Mouse (Mus musculus) heart, postnatal 0 days (tissue): ENCODE data around the gene Phb2. TPM values are rescaled to one million over a fixed set of nuclear protein-coding genes. Genes with fewer than 3 reads are reported as not detected.

Experiments
- ATAC-seq: fragments of 200-750 bp; cut with Nextera tagmentation; 2 replicates; pipeline ENCODE4 v1.8.0; 2017; ENCODE audit warnings: low read depth, moderate number of reproducible peaks, moderate library complexity; ENCODE audit not compliant: insufficient read depth
- DNase-seq: peaks from one replicate; pipeline ENCODE4 v3.0.0-alpha.2; 2016; ENCODE audit warnings: low spot score
- H3K27ac ChIP-seq: fragments of 300-500 bp; sonication (generic); 2 replicates; pipeline ENCODE4 v1.5.1; 2014; ENCODE audit warnings: low read depth, mild to moderate bottlenecking
- H3K27me3 ChIP-seq: fragments of 300-500 bp; sonication (generic); 2 replicates; pipeline ENCODE4 v1.6.1; 2014; ENCODE audit warnings: low read length, mixed read lengths; ENCODE audit not compliant: control insufficient read depth, insufficient read depth
- H3K36me3 ChIP-seq: fragments of 300-500 bp; sonication (generic); replicated peaks from 2 replicates; pipeline ENCODE4 v1.6.1; 2014; ENCODE audit warnings: low read length, mixed read lengths; ENCODE audit not compliant: control insufficient read depth, insufficient read depth
- H3K4me1 ChIP-seq: fragments of 300-500 bp; sonication (generic); 2 replicates; pipeline ENCODE4 v1.6.1; 2014; ENCODE audit warnings: antibody characterized with exemption; ENCODE audit not compliant: control insufficient read depth, insufficient read depth
- H3K4me2 ChIP-seq: fragments of 300-500 bp; sonication (generic); 2 replicates; pipeline ENCODE4 v1.6.1; 2014; ENCODE audit warnings: low read depth, mild to moderate bottlenecking, low read length, moderate library complexity
- H3K4me3 ChIP-seq: fragments of 300-500 bp; sonication (generic); 2 replicates; pipeline ENCODE4 v1.5.1; 2014; ENCODE audit warnings: low read depth, low read length
- H3K9ac ChIP-seq: fragments of 300-500 bp; sonication (generic); replicated peaks from 2 replicates; pipeline ENCODE4 v1.6.1; 2014; ENCODE audit warnings: low read depth, low read length, mixed read lengths
- H3K9me3 ChIP-seq: fragments of 300-500 bp; sonication (generic); replicated peaks from 2 replicates; pipeline ENCODE4 v1.6.1; 2016; ENCODE audit warnings: low read length; ENCODE audit not compliant: control insufficient read depth
- CTCF ChIP-seq: IDR thresholded peaks from 2 replicates; pipeline ENCODE4 v1.5.1; 2016; ENCODE audit warnings: antibody characterized with exemption, control low read depth, low read depth
- EP300 ChIP-seq: IDR thresholded peaks from 2 replicates; pipeline ENCODE4 v1.6.1; 2016; ENCODE audit warnings: antibody characterized with exemption, low read depth
- WGBS: fragments of 180-500 bp; shearing (Covaris S2); extraction: QIAGEN DNeasy Blood & Tissue Kit; methylation state at CpG from one replicate; pipeline ENCODE4 v1.1.7; 2014; 5-methylcytosine and 5-hydroxymethylcytosine counted together
- polyA plus RNA-seq: library from polyadenylated mRNA; unstranded; fragments of >200 nt; fragmentation: Nextera tagmentation; extraction: Ambion mirVana; gene quantifications from 2 replicates; pipeline ENCODE4 v1.2.1, GENCODE M21; 2015
- total RNA-seq: library from RNA; depleted of rRNA; stranded (reverse); fragments of >200 nt; gene quantifications from 2 replicates; pipeline ENCODE4 v1.2.3, GENCODE M21; 2014; ENCODE audit warnings: low replicate concordance

Gene Phb2
- total and polyA plus RNA-seq, 2 experiments from 2014 or later = 407 to 432 TPM

DNA sequence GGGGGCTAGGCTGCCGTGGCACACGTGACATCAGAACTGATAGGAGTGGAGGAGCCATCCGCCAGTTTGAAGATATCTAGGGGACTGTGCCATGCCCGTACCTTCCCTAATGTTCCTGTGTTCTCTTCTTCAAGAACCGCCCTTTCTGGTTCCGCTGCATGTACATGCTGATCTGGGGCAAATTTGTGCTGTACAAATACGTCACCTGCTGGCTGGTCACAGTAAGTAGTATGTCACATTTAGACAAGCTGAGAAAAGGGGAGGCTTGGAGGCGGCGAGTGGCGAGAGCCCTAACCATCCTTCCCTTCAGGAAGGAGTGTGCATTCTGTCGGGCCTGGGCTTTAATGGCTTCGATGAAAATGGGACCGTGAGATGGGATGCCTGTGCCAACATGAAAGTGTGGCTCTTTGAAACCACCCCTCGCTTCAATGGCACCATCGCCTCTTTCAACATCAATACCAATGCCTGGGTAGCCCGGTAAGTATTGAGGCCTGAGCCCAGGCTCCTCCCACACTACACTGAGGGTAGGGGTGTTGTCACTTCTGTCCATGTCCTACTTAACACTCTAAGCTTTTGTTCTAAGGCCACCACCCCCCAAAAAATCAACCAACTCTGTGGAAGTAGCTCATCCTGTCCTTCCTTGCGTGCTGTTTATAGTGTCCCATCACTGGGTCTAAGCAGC is 9.9 kb upstream of the Phb2 start:
- Histone ChIP-seq H3K4me3 (no peak overlapping the region), H3K9ac (no peak overlapping the region), H3K4me1 (peaks cover 5% of the 10 kb centered on the region; the same call in 1 of the 2 replicates), H3K27ac (no peak overlapping the region), H3K4me2 (no peak overlapping the region), H3K9me3 (no peaks in the 10 kb centered on the region), H3K27me3 (no peaks in the 10 kb centered on the region), H3K36me3 (peaks cover 72% of the 10 kb centered on the region)
- ATAC-seq (no peak), DNase-seq (no peak)
- no peak for TF ChIP-seq EP300
- TF ChIP-seq CTCF = no peak
- WGBS = 88% methylated on average over 17 of the region's 17 CpGs

DNA sequence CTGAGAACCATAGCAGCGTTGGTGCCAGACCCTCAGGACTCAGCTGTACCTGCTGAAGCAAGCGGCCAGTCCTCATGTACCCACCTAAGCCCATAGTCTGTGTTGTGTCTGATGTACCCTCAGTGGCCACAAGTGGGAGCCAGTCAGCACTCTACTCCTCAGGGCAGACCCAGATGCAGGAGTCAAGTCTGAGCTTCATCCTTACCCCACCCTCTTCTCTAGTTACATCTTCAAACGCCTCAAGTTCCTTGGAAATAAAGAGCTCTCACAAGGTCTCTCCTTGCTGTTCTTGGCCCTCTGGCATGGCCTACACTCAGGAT is 9.4 kb upstream of the Phb2 start:
- Histone ChIP-seq H3K36me3 (peaks cover 74% of the 10 kb centered on the region), H3K4me2 (no peak overlapping the region), H3K27ac (no peak overlapping the region), H3K27me3 (no peaks in the 10 kb centered on the region), H3K9ac (no peak overlapping the region), H3K9me3 (no peaks in the 10 kb centered on the region), H3K4me1 (peaks cover 5% of the 10 kb centered on the region; the same call in 1 of the 2 replicates), H3K4me3 (no peak overlapping the region)
- ATAC-seq (peak; percentile 62), DNase-seq (no peak)
- 51% methylated on average over 3 of the region's 3 CpGs for WGBS
- TF ChIP-seq EP300 (no peak), CTCF (peak; percentile 83)

DNA sequence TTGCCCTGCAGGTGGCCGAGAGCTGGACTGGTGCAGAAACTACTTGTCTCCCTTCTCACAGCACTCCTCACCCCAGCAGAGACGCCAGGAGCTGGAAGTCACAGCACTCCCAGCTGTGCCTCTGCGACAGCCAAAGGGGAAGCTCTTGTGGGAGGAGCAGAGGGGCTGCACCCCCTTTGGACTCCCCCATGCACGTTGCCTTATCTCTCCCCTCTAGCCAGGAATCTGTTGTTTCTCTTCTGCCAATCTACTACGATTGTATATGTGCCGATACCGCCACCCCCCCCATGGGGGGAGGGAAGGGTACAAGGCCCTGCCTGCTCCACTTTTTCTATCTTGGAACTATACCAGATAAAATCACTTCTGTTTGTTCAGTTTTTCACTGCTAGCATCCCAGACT is 8.3 kb upstream of the Phb2 start:
- Histone ChIP-seq H3K27ac (no peak overlapping the region), H3K4me1 (peaks cover 5% of the 10 kb centered on the region; the same call in 1 of the 2 replicates), H3K9ac (no peak overlapping the region), H3K4me3 (no peak overlapping the region), H3K36me3 (peaks cover 73% of the 10 kb centered on the region), H3K4me2 (no peak overlapping the region), H3K27me3 (no peaks in the 10 kb centered on the region), H3K9me3 (no peaks in the 10 kb centered on the region)
- no peak for ATAC-seq
- DNase-seq = no peak
- no peak for TF ChIP-seq EP300
- WGBS = 50% methylated on average over 7 of the region's 7 CpGs

DNA sequence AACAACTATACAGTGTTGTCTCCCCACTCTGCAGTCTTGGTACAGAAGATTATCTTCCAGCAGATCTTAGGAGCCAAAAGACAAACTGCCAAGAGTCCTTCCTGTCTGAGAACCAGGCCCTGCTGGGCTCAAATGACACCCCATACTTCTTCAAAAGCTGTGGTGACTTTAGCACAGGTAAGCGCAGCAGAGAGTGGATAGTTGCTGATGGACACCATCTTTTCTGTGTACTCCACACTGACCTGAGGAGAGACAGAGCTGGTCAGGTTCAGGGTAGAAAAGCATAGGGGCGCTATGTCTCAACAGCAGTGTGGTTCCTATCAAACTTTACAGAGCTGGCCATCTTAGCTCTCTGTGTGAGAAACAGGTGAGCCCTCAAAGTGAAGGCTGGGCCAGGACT is 7.7 kb upstream of the Phb2 start:
- H3K27me3 ChIP-seq = no peaks in the 10 kb centered on the region
- DNase-seq (no peak), ATAC-seq (no peak)
- no peak overlapping the region for H3K4me2 ChIP-seq
- WGBS = 95% methylated on average over 2 of the region's 2 CpGs
- no peak overlapping the region for H3K4me3 ChIP-seq
- no peak for TF ChIP-seq EP300
- no peak for TF ChIP-seq CTCF
- H3K4me1 ChIP-seq = peaks cover 5% of the 10 kb centered on the region; the same call in 1 of the 2 replicates
- no peak overlapping the region for H3K27ac ChIP-seq
- H3K9ac ChIP-seq = no peak overlapping the region
- H3K9me3 ChIP-seq = no peaks in the 10 kb centered on the region
- H3K36me3 ChIP-seq = peaks cover 72% of the 10 kb centered on the region

DNA sequence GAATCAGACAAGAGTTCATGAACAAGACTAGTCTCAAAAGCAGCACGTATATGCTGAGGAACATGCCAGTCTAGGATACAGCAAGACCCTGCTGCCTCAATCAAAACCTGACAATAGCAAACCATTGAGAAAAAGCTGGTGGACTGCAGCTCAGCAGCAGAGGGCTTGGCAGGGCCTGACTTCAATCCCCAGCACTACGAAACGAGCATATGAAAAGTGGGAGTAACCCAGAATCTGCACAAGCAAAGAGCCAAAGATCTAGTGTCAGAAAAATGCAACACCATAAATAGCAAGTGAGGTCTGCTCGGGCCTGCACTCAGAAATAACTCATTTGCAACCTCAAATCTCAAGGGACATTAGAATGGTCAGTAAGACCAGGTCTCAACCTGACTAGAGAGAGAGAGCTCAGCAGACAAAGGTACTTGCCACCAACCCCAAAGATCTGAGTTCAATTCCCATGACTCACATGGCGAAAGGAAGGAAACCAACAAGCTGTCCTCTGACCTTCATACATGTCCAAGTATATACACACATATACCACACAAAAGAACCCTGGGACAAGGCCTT is 6.0 kb upstream of the Phb2 start:
- TF ChIP-seq EP300 (no peak), CTCF (no peak)
- WGBS = 57% methylated on average over 5 of the region's 5 CpGs
- H3K4me2 ChIP-seq = no peak overlapping the region
- DNase-seq (no peak), ATAC-seq (no peak)
- H3K4me3 ChIP-seq = no peak overlapping the region
- no peaks in the 10 kb centered on the region for H3K9me3 ChIP-seq
- H3K27ac ChIP-seq = 0 out of 2 replicates have a peak overlapping the region, but pooled peaks have one; percentile 4
- H3K36me3 ChIP-seq = peaks cover 69% of the 10 kb centered on the region
- peaks cover 9% of the 10 kb centered on the region for H3K4me1 ChIP-seq
- no peak overlapping the region for H3K9ac ChIP-seq
- H3K27me3 ChIP-seq = no peaks in the 10 kb centered on the region
